Mouse (Mus musculus) cortical plate, adult 2 months (tissue): ENCODE data around the gene Sox2.

Source experiments
- CTCF ChIP-seq: fragments of 200-500 bp; IDR thresholded peaks from 2 replicates; pipeline ENCODE4 v1.5.1; 2011; ENCODE audit warnings: mild to moderate bottlenecking, control low read depth, low read length; ENCODE audit not compliant: insufficient read depth; ENCODE audit errors: extremely low read depth
- POLR2A ChIP-seq: fragments of 200-500 bp; IDR thresholded peaks from 2 replicates; pipeline ENCODE4 v1.6.1; 2011; ENCODE audit warnings: mild to moderate bottlenecking, low read length, control low read depth; ENCODE audit not compliant: insufficient read depth; ENCODE audit errors: extremely low read depth

GRCm38 (mm10) chr3:34636958-34637357 is 13.2 kb upstream of the Sox2 start:
- TF ChIP-seq POLR2A (no peak), CTCF (no peak)
